Mouse (Mus musculus) ES-Bruce4 (cell line): Measurements from ENCODE around the gene Elf2. TPM values are rescaled to one million over a fixed set of nuclear protein-coding genes. Genes with fewer than 3 reads are reported as not detected.

Experiments
- H3K27ac ChIP-seq: 2 replicates; pipeline ENCODE4 v1.5.1; 2012; ENCODE audit warnings: low read length, inconsistent platforms; ENCODE audit not compliant: insufficient read depth
- H3K27me3 ChIP-seq: 2 replicates; pipeline ENCODE4 v1.6.1; 2012; ENCODE audit warnings: mild to moderate bottlenecking, low read length, inconsistent platforms; ENCODE audit not compliant: control insufficient read depth, poor library complexity, insufficient read depth, severe bottlenecking
- H3K36me3 ChIP-seq: 2 replicates; pipeline ENCODE4 v1.6.1; 2012; ENCODE audit warnings: inconsistent platforms, mild to moderate bottlenecking, low read length, moderate library complexity; ENCODE audit not compliant: control insufficient read depth, poor library complexity, insufficient read depth, severe bottlenecking
- H3K4me1 ChIP-seq: one replicate; pipeline ENCODE4 v1.8.1; 2011; ENCODE audit warnings: low read length; ENCODE audit not compliant: control insufficient read depth, insufficient read depth
- H3K4me3 ChIP-seq: 2 replicates; pipeline ENCODE4 v1.5.1; 2011; ENCODE audit warnings: low read depth, mild to moderate bottlenecking, low read length
- H3K9ac ChIP-seq: 2 replicates; pipeline ENCODE4 v1.6.1; 2012; ENCODE audit warnings: low read depth, mild to moderate bottlenecking, inconsistent platforms; ENCODE audit not compliant: poor library complexity, severe bottlenecking
- H3K9me3 ChIP-seq: replicated peaks from 2 replicates; pipeline ENCODE4 v1.6.1; 2012; ENCODE audit warnings: mild to moderate bottlenecking, low read length, inconsistent platforms; ENCODE audit not compliant: control insufficient read depth, poor library complexity, insufficient read depth, severe bottlenecking
- CTCF ChIP-seq: IDR thresholded peaks from one replicate; pipeline ENCODE4 v1.8.1; 2011; ENCODE audit warnings: low read depth, low read length
- EP300 ChIP-seq: IDR thresholded peaks from 2 replicates; pipeline ENCODE4 v1.6.1; 2011; ENCODE audit warnings: low read depth, low read length; ENCODE audit not compliant: insufficient read depth
- POLR2A ChIP-seq: IDR thresholded peaks from one replicate; pipeline ENCODE4 v1.8.1; 2011; ENCODE audit warnings: low read length; ENCODE audit not compliant: insufficient read depth
- polyA plus RNA-seq: library from polyadenylated mRNA; stranded (reverse); fragments of >200 nt; gene quantifications from 2 replicates; pipeline ENCODE4 v1.2.4, GENCODE M21; 2011; ENCODE audit warnings: low read depth; ENCODE audit not compliant: missing spikeins, insufficient read depth, insufficient read length

The Elf2 gene
- polyA plus RNA-seq, 1 experiment: 57.7 TPM

- TF ChIP-seq POLR2A (no peak), EP300 (no peak), CTCF (no peak)
- Histone ChIP-seq H3K4me3 (no peak overlapping the region), H3K27ac (no peak overlapping the region), H3K27me3 (no peaks in the 10 kb centered on the region), H3K36me3 (no peaks in the 10 kb centered on the region), H3K4me1 (no peaks in the 10 kb centered on the region), H3K9me3 (no peaks in the 10 kb centered on the region), H3K9ac (no peak overlapping the region)
Measured at GRCm38 (mm10) chr3:51373544-51373943, 33.1 kb upstream of the Elf2 start.

- TF ChIP-seq POLR2A: no peak
- TF ChIP-seq CTCF: no peak
- no peak for TF ChIP-seq EP300
- no peaks in the 10 kb centered on the region for H3K4me1 ChIP-seq
- H3K9me3 ChIP-seq: no peaks in the 10 kb centered on the region
- H3K9ac ChIP-seq: no peak overlapping the region
- H3K27ac ChIP-seq: no peak overlapping the region
- H3K36me3 ChIP-seq: no peaks in the 10 kb centered on the region
- no peak overlapping the region for H3K4me3 ChIP-seq
- H3K27me3 ChIP-seq: no peaks in the 10 kb centered on the region
Measured at GRCm38 (mm10) chr3:51372883-51373282, 32.4 kb upstream of the Elf2 start.

GRCm38 (mm10) chr3:51371826-51372225, 31.4 kb upstream of the Elf2 start:
- Histone ChIP-seq H3K9ac (no peak overlapping the region), H3K36me3 (no peaks in the 10 kb centered on the region), H3K4me1 (no peaks in the 10 kb centered on the region), H3K9me3 (no peaks in the 10 kb centered on the region), H3K27ac (no peak overlapping the region), H3K27me3 (no peaks in the 10 kb centered on the region), H3K4me3 (no peak overlapping the region)
- no peak for TF ChIP-seq EP300
- no peak for TF ChIP-seq POLR2A

GRCm38 (mm10) chr3:51368011-51368410, 27.5 kb upstream of the Elf2 start:
- Histone ChIP-seq H3K27ac (no peak overlapping the region), H3K9ac (no peak overlapping the region), H3K36me3 (no peaks in the 10 kb centered on the region), H3K9me3 (no peaks in the 10 kb centered on the region), H3K4me3 (no peak overlapping the region), H3K4me1 (no peaks in the 10 kb centered on the region), H3K27me3 (no peaks in the 10 kb centered on the region)
- TF ChIP-seq CTCF: no peak
- TF ChIP-seq EP300: no peak
- no peak for TF ChIP-seq POLR2A

- no peak overlapping the region for H3K27ac ChIP-seq
- no peaks in the 10 kb centered on the region for H3K36me3 ChIP-seq
- H3K9ac ChIP-seq: no peak overlapping the region
- no peaks in the 10 kb centered on the region for H3K4me1 ChIP-seq
- no peak for TF ChIP-seq POLR2A
- no peaks in the 10 kb centered on the region for H3K9me3 ChIP-seq
- no peak overlapping the region for H3K4me3 ChIP-seq
- no peaks in the 10 kb centered on the region for H3K27me3 ChIP-seq
Measured at GRCm38 (mm10) chr3:51366926-51367325, 26.5 kb upstream of the Elf2 start.

- Histone ChIP-seq H3K36me3 (no peaks in the 10 kb centered on the region), H3K9me3 (no peaks in the 10 kb centered on the region), H3K27ac (no peak overlapping the region), H3K4me3 (no peak overlapping the region), H3K9ac (no peak overlapping the region), H3K4me1 (no peaks in the 10 kb centered on the region), H3K27me3 (no peaks in the 10 kb centered on the region)
- TF ChIP-seq CTCF (no peak), EP300 (no peak), POLR2A (no peak)
Measured at GRCm38 (mm10) chr3:51365517-51365882, 25.0 kb upstream of the Elf2 start.
